Mouse (Mus musculus): ENCODE data around the gene Mdm4. TPM values are rescaled to one million over a fixed set of nuclear protein-coding genes. Genes with fewer than 3 reads are reported as not detected.
"Not testable (repeated sequence)": the region's sequence is repeated elsewhere in the genome, so short reads cannot be mapped to it uniquely, and the experiment has no call there.

Gene Mdm4
- polyA plus RNA-seq, 1 experiment from 2014 or later = 30.1 TPM

DNA sequence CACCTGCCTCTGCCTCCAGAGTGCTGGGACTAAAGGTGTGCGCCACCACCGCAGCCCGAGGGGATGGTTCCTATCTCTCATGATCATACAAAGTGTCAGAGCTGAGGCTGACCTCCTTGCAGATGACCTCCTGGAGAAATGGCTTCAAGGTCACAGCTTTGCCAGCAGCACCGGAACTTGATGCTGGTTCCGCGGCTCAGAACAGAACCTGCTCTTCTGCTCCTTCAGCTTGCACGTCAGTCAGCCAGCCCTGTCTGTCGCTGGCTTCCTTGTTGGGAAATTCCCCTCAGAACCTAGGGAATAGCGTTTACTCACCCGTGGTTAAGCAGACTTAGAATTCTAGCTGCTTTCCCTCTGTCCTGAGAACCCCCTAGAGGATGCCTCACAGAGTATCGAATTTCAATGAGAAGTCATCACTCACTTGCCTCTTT is 19.7 kb upstream of the Mdm4 start:
- no peak overlapping the region for H3K9ac ChIP-seq (replicated peaks)
- ATAC-seq (ENCODE audit: low FRiP score) = no peak
- no peaks in the 10 kb centered on the region for H3K27me3 ChIP-seq (replicated peaks)
- H3K4me2 ChIP-seq = no peak overlapping the region
- no peak overlapping the region for H3K27ac ChIP-seq (replicated peaks)
- WGBS = 18% methylated on average over 11 of the region's 11 CpGs
- no peaks in the 10 kb centered on the region for H3K36me3 ChIP-seq
- H3K4me1 ChIP-seq = peaks cover 54% of the 10 kb centered on the region
- no peak overlapping the region for H3K4me3 ChIP-seq (replicated peaks)
- no peaks in the 10 kb centered on the region for H3K9me3 ChIP-seq (replicated peaks)

DNA sequence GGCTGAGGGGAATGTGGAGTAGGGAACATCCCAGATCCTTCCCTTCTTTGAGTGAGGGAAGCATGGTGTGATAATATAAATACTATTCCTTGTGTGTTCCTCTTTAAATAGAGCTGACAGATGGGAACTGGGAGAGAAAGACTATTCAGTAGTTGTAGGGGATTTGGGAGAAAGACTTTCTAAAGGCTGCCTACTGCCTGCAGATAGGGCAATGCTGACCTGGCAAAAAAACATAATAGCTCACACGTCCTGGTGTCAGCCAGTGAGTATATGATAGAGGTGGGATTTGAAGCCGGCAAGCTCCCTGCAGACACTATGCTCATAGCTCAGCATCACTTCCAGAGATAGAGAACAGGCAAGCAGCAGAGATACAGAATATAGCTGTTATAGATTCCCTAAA is 18.3 kb upstream of the Mdm4 start:
- no peaks in the 10 kb centered on the region for H3K9me3 ChIP-seq (replicated peaks)
- WGBS = 18% methylated on average over 2 of the region's 2 CpGs
- ATAC-seq (ENCODE audit: low FRiP score) = no peak
- no peak overlapping the region for H3K27ac ChIP-seq (replicated peaks)
- no peak overlapping the region for H3K4me3 ChIP-seq (replicated peaks)
- peak overlapping the region; percentile 73 for H3K4me2 ChIP-seq
- peaks cover 54% of the 10 kb centered on the region for H3K4me1 ChIP-seq
- H3K27me3 ChIP-seq (replicated peaks) = no peaks in the 10 kb centered on the region
- H3K36me3 ChIP-seq = no peaks in the 10 kb centered on the region
- no peak overlapping the region for H3K9ac ChIP-seq (replicated peaks)

DNA sequence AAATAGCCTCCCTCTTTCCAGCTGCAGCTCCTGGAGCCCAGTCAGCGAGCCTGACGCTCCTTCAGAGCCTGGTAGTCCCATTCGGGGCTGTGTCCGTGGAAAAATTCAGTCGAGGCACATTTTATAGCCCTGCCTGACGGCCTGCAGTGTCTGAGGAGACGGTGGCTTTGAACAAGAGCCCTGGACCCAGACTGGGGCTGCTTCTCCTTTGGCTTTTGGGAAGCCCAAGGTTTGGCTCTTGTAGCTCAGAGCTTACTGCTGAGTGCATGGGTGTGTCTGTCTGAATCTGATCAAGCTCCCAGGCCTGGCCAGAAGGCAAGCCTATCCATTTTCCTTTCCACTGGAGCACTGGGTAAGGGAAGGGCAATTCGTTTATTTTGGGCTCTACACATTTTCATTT is 17.2 kb upstream of the Mdm4 start:
- Histone ChIP-seq H3K9me3 (replicated peaks) (no peaks in the 10 kb centered on the region), H3K36me3 (no peaks in the 10 kb centered on the region), H3K4me2 (peak overlapping the region; percentile 73), H3K27me3 (replicated peaks) (no peaks in the 10 kb centered on the region), H3K4me1 (peaks cover 49% of the 10 kb centered on the region), H3K9ac (replicated peaks) (peak overlapping the region; percentile 96), H3K27ac (replicated peaks) (peak overlapping the region; percentile 96), H3K4me3 (replicated peaks) (peak overlapping the region; percentile 86)
- no peak for ATAC-seq (ENCODE audit: low FRiP score)
- 22% methylated on average over 8 of the region's 8 CpGs for WGBS

DNA sequence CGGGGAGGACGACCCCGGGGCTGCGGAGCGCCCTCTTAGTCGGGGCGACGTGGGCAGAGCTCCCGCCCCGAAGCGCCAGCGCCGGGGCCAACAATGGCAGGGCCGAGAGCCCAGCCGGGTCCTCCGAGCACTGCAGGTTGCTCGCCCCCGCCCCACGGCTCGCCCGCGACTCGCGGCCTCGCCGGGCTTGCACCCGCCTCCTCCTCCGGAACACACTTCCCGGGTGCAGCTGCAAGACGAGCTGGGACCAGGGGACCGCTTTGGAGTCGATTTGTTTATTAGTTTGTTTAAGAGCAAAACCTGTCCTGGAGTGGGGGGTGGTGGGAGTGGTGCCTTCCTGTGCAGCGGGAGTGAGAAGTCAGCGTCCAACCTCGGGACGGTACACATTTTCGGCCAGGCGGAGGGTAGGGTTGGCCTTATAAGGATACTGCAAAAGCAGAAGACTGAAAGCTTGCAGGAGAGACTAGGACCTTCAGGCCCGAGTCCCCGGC is 16.1 kb upstream of the Mdm4 start:
- H3K9me3 ChIP-seq (replicated peaks) = no peaks in the 10 kb centered on the region
- H3K27ac ChIP-seq (replicated peaks) = peak overlapping the region; percentile 96
- H3K4me2 ChIP-seq = peak overlapping the region; percentile 73
- no peaks in the 10 kb centered on the region for H3K27me3 ChIP-seq (replicated peaks)
- peak; percentile 74 for ATAC-seq (ENCODE audit: low FRiP score)
- H3K4me3 ChIP-seq (replicated peaks) = peak overlapping the region; percentile 86
- H3K9ac ChIP-seq (replicated peaks) = peak overlapping the region; percentile 96
- H3K36me3 ChIP-seq = no peaks in the 10 kb centered on the region
- peaks cover 42% of the 10 kb centered on the region for H3K4me1 ChIP-seq
- 0% methylated on average over 40 of the region's 40 CpGs for WGBS

DNA sequence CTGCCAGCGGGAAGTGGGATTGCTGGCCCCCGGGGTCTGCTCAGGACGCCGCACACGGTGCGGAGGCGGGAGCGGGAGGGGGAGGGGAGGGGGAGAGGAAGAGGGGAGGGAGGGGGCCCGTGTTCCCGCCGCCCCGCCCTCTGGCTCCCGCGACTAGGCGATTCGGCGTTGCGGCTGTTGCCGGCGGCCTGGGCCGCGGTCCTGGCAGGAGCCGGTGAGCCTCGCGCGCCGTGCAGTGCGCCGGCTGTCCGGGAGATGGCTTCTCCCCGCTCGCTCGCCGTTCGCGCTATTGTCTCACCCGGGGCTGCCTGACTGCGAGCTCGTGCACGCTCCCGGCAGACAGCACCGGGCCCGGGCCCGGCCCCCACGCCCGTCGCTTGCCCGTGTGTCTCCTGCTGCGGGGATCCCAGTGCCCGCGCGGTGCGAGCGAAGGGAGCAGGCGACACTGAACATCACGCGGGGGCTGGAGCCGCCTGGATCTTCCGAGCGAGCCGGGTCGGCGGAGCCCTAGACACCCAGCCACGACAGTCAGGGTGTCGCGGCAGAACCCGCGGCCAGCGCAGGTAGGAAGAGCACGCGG is 15.6 kb upstream of the Mdm4 start:
- H3K9ac ChIP-seq (replicated peaks) = peak overlapping the region; percentile 96
- no peaks in the 10 kb centered on the region for H3K36me3 ChIP-seq
- H3K4me3 ChIP-seq (replicated peaks) = peak overlapping the region; percentile 86
- under 1% methylated on average over 71 of the region's 71 CpGs for WGBS
- H3K9me3 ChIP-seq (replicated peaks) = no peaks in the 10 kb centered on the region
- H3K4me2 ChIP-seq = peak overlapping the region; percentile 73
- peak; percentile 88 for ATAC-seq (ENCODE audit: low FRiP score)
- peak overlapping the region; percentile 96 for H3K27ac ChIP-seq (replicated peaks)
- peaks cover 42% of the 10 kb centered on the region for H3K4me1 ChIP-seq
- H3K27me3 ChIP-seq (replicated peaks) = no peaks in the 10 kb centered on the region

DNA sequence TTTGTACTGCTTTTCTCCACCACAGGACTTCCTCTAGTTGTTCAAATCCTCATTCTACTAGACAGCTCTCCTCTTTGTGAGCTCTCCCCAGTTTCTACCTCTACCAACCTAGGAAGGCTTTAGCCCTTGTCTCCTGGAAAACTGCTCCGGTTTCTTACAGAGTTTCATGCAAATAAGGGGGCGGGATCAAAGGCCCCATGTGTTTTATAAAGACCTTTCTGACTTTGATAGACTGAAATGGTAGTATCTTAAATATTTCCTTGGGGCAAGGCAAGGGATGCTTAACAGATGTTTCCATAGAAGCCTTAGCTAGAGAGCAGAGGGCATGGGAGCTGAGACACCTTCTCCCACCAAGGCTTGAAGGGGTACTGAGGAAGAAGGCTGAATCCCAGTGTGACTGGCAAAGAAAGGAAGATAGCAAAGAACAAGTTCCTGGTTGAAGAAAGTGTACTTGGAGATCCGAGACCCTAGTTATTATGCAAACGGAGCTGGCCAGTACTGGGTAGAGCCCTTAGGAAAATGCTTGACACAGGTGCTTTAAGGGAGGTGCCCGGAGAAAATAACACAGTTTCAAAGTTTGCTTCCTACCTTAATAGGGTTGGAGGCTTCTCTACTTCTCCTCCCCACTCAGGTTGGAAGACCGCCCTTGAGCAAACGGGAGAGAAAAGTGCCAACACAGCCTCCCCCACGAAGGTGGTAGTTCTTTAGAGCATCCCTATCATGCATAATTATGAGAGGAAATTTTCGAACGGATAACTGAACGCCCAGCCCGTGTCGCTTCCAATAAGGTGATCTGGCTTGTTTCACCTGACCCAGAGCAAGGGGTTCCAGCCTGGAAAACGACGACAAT is 14.9 kb upstream of the Mdm4 start, which contains the start of gene Pik3c2b:
TSS of gene Pik3c2b (plus strand) at position 657 of the 850 bp plus-strand sequence.
- Histone ChIP-seq H3K36me3 (no peaks in the 10 kb centered on the region), H3K9me3 (replicated peaks) (no peaks in the 10 kb centered on the region), H3K27ac (replicated peaks) (peak within 1 kb of the TSS; percentile 96), H3K27me3 (replicated peaks) (no peaks in the 10 kb centered on the region), H3K4me2 (peak within 1 kb of the TSS; percentile 73), H3K4me1 (peaks cover 42% of the 10 kb centered on the region), H3K9ac (replicated peaks) (peak within 1 kb of the TSS; percentile 96), H3K4me3 (replicated peaks) (peak within 1 kb of the TSS; percentile 86)
- 5% methylated on average over 15 of the region's 15 CpGs for WGBS
- no peak for ATAC-seq (ENCODE audit: low FRiP score)

DNA sequence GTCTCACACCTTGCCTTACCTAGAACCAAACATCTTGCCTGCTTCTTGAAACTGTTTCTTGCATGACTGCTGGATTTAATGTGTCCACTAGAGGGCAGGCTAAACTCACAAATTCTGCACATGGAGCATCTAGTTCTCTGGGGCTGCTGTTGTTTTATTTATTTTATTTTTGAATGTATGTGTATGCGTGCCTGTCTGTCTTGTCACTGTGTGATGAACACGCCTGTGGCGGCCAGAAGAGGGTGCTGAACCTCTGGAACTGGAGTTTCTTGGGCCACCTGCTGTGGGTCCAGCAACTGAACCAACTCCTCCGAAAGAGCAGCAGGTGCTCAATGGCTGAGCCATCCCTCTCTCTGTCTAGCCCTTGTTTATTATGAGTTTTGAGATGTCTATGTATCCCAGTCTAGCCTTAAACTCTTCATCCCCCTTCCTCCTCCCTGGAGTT is 9.2 kb upstream of the Mdm4 start:
- 3% methylated on average over 4 of the region's 4 CpGs for whole genome bisulfite sequencing
- no peaks in the 10 kb centered on the region for H3K27me3 ChIP-seq (replicated peaks)
- no peaks in the 10 kb centered on the region for H3K36me3 ChIP-seq
- H3K4me3 ChIP-seq (replicated peaks) = no peak overlapping the region
- peak overlapping the region; percentile 33; the same call in 1 of the 2 replicates for H3K4me2 ChIP-seq
- H3K27ac ChIP-seq (replicated peaks) = no peak overlapping the region
- ATAC-seq (ENCODE audit: low FRiP score) = peak; percentile 69; the same call in 1 of the 2 replicates
- peaks cover 3% of the 10 kb centered on the region; the same call in 1 of the 2 replicates for H3K4me1 ChIP-seq
- H3K9ac ChIP-seq (replicated peaks) = no peak overlapping the region
- H3K9me3 ChIP-seq (replicated peaks) = no peaks in the 10 kb centered on the region

DNA sequence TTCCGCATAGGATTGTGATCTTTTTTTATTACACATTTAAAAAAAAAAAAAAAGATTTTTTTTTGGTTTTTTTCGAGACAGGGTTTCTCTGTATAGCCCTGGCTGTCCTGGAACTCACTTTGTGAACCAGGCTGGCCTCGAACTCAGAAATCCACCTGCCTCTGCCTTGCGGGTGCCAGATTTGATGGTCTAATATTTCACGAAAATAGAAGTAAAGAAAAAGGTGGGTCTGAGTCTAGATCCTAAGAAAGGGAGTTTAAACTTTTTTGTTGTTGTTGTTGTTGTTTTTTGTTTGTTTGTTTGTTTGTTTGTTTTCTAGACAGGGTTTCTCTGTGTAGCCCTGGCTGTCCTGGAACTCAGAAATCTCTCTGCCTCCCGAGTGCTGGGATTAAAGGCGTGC is 4.3 kb upstream of the Mdm4 start:
- H3K4me3 ChIP-seq (replicated peaks); H3K9ac ChIP-seq (replicated peaks); H3K4me2 ChIP-seq; H3K27ac ChIP-seq (replicated peaks); ATAC-seq (ENCODE audit: low FRiP score); H3K27me3 ChIP-seq (replicated peaks); H3K36me3 ChIP-seq; H3K9me3 ChIP-seq (replicated peaks): not testable (repeated sequence)
- WGBS = 67% methylated on average over 7 of the region's 7 CpGs
- H3K4me1 ChIP-seq = peaks cover 15% of the 10 kb centered on the region

DNA sequence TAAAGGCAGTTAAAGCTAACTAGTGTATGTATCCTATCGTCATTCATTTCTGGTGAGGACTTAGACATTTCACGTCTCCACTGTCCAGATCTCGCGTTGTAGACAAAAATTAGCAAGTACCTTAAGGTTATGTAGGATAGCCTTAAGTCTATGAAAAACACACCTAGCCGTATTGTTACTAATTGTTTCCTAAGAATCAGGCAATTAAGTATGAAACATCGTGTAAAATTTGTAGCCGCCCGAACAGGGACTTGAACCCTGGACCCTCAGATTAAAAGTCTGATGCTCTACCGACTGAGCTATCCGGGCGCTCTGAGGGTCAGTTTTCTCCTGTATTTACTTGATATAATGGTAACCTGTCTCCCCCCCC is 3.7 kb upstream of the Mdm4 start:
- Histone ChIP-seq H3K27me3 (replicated peaks) (no peaks in the 10 kb centered on the region), H3K27ac (replicated peaks) (no peak overlapping the region), H3K4me1 (peaks cover 13% of the 10 kb centered on the region), H3K36me3 (no peaks in the 10 kb centered on the region), H3K4me2 (peak overlapping the region; percentile 62), H3K4me3 (replicated peaks) (peak overlapping the region; percentile 43), H3K9me3 (replicated peaks) (no peaks in the 10 kb centered on the region), H3K9ac (replicated peaks) (no peak overlapping the region)
- peak; percentile 77 for ATAC-seq (ENCODE audit: low FRiP score)
- under 1% methylated on average over 11 of the region's 11 CpGs for WGBS

DNA sequence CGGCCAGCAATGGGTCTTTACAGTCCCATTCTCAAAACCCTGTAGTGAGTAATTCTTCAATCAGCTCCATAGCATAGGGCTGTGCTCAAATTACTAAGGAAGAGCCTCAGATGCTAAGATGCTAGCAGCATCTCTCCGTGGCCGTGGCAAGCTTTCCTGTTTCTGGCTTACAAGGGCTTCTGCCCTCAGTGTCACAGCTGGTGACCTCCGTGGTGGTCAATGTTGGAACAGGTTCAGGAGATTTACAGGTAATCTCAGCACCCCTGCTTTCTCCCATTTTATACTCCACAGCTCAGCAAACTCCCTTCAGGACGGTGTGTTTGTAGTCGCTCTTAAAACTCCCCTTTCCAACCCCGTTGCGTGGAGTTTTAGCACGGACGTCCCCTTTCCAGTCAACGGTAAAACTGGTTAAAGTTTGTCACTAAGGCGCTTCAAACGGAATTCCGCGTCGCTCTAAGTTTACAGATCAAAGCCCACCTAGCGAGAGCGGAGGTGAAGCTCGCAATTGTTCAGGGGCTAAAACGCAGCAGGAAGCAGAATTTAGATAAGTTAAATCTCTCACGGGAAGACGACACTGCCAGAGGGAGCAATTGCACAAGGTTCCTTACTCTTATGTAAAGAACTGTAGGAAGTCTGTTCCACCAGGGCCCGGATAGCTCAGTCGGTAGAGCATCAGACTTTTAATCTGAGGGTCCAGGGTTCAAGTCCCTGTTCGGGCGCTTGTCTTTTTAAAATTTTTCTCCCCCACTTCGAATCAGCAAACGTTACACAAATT is 3.1 kb upstream of the Mdm4 start:
- H3K36me3 ChIP-seq = no peaks in the 10 kb centered on the region
- no peaks in the 10 kb centered on the region for H3K9me3 ChIP-seq (replicated peaks)
- H3K9ac ChIP-seq (replicated peaks) = peak overlapping the region; percentile 41
- peak overlapping the region; percentile 62 for H3K4me2 ChIP-seq
- H3K4me1 ChIP-seq = peaks cover 13% of the 10 kb centered on the region
- H3K27ac ChIP-seq (replicated peaks) = peak overlapping the region; percentile 66
- peak overlapping the region; percentile 43 for H3K4me3 ChIP-seq (replicated peaks)
- ATAC-seq (ENCODE audit: low FRiP score) = peak; percentile 87
- H3K27me3 ChIP-seq (replicated peaks) = no peaks in the 10 kb centered on the region
- under 1% methylated on average over 28 of the region's 28 CpGs for WGBS

DNA sequence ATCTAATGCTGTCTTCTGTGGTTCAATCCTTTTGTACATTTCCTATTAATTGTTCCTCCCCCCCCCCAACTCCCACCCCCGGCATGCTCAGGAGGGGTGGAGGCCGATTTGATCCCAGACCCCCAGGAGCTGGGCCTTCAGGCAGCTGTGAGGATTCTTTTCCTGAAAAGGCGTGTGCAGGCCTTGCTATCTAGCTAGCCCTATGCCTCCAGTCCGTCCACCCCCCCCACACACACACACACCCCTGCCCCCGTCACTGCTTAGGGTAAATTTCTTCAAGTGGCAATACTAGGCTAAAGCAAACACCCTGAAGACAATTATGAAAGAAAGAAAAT is 2.6 kb upstream of the Mdm4 start:
- H3K4me2 ChIP-seq = peak overlapping the region; percentile 62
- ATAC-seq (ENCODE audit: low FRiP score) = peak; percentile 11; the same call in 1 of the 2 replicates
- H3K4me3 ChIP-seq (replicated peaks) = peak overlapping the region; percentile 43
- H3K4me1 ChIP-seq = peaks cover 13% of the 10 kb centered on the region
- WGBS = 12% methylated on average over 5 of the region's 5 CpGs
- H3K9ac ChIP-seq (replicated peaks) = peak overlapping the region; percentile 41
- no peaks in the 10 kb centered on the region for H3K9me3 ChIP-seq (replicated peaks)
- H3K36me3 ChIP-seq = no peaks in the 10 kb centered on the region
- peak overlapping the region; percentile 66 for H3K27ac ChIP-seq (replicated peaks)
- H3K27me3 ChIP-seq (replicated peaks) = no peaks in the 10 kb centered on the region

Data from neural tube, embryonic 15.5 days (tissue).